Mouse (Mus musculus): Measurements from ENCODE around the gene Ganab. TPM values are rescaled to one million over a fixed set of nuclear protein-coding genes. Genes with fewer than 3 reads are reported as not detected.

Gene Ganab
- polyA plus RNA-seq, 1 experiment from 2014 or later: 95.7 TPM

Small RNA genes within 50 kb of the gene (microRNA-seq; reads per million reads assigned to microRNA genes)
- not detected for gene Mir5136

Other genes starting within 250 kb of the Ganab start
- 1.2 TPM in 2 replicates for gene Chrm1, start 234.3 kb upstream of the Ganab start, polyA plus RNA-seq (2015; fragmentation: Nextera tagmentation; extraction: Ambion mirVana)
- 211 and 225 TPM in 2 replicates for gene Slc3a2, start 174.7 kb upstream of the Ganab start, polyA plus RNA-seq (2015; fragmentation: Nextera tagmentation; extraction: Ambion mirVana)
- gene Wdr74, start 162.2 kb upstream of the Ganab start, polyA plus RNA-seq (2015; fragmentation: Nextera tagmentation; extraction: Ambion mirVana): 78.1 and 88.7 TPM in 2 replicates
- 0.91 and 1.6 TPM in 2 replicates for gene 1700092M07Rik, start 157.4 kb upstream of the Ganab start, polyA plus RNA-seq (2015; fragmentation: Nextera tagmentation; extraction: Ambion mirVana)
- gene Stx5a, start 156.7 kb upstream of the Ganab start, polyA plus RNA-seq (2015; fragmentation: Nextera tagmentation; extraction: Ambion mirVana): 120 and 124 TPM in 2 replicates
- 133 and 137 TPM in 2 replicates for gene Nxf1, start 141.0 kb upstream of the Ganab start, polyA plus RNA-seq (2015; fragmentation: Nextera tagmentation; extraction: Ambion mirVana)
- 161 and 164 TPM in 2 replicates for gene Tmem223, start 127.1 kb upstream of the Ganab start, polyA plus RNA-seq (2015; fragmentation: Nextera tagmentation; extraction: Ambion mirVana)
- 110 and 120 TPM in 2 replicates for gene Tmem179b, start 123.6 kb upstream of the Ganab start, polyA plus RNA-seq (2015; fragmentation: Nextera tagmentation; extraction: Ambion mirVana)
- gene Taf6l, start 111.7 kb upstream of the Ganab start, polyA plus RNA-seq (2015; fragmentation: Nextera tagmentation; extraction: Ambion mirVana): 24.0 and 25.0 TPM in 2 replicates
- 130 and 138 TPM in 2 replicates for gene Polr2g, start 99.5 kb upstream of the Ganab start, polyA plus RNA-seq (2015; fragmentation: Nextera tagmentation; extraction: Ambion mirVana)
- gene Zbtb3, start 95.5 kb upstream of the Ganab start, polyA plus RNA-seq (2015; fragmentation: Nextera tagmentation; extraction: Ambion mirVana): 3.6 and 4.1 TPM in 2 replicates
- gene Ttc9c, start 78.7 kb upstream of the Ganab start, polyA plus RNA-seq (2015; fragmentation: Nextera tagmentation; extraction: Ambion mirVana): 36.0 and 44.0 TPM in 2 replicates
- 3.7 and 4.3 TPM in 2 replicates for gene Hnrnpul2, start 78.1 kb upstream of the Ganab start, polyA plus RNA-seq (2015; fragmentation: Nextera tagmentation; extraction: Ambion mirVana)
- not detected in 2 replicates for gene AC129217.1, start 68.3 kb upstream of the Ganab start, polyA plus RNA-seq (2015; fragmentation: Nextera tagmentation; extraction: Ambion mirVana)
- 48.5 and 49.7 TPM in 2 replicates for gene Bscl2, start 60.6 kb upstream of the Ganab start, polyA plus RNA-seq (2015; fragmentation: Nextera tagmentation; extraction: Ambion mirVana)
- 13.3 and 14.3 TPM in 2 replicates for gene Gng3, start 58.9 kb upstream of the Ganab start, polyA plus RNA-seq (2015; fragmentation: Nextera tagmentation; extraction: Ambion mirVana)
- 1.6 and 1.7 TPM in 2 replicates for gene Lrrn4cl, start 47.3 kb upstream of the Ganab start, polyA plus RNA-seq (2015; fragmentation: Nextera tagmentation; extraction: Ambion mirVana)
- gene Ubxn1, start 26.6 kb upstream of the Ganab start, polyA plus RNA-seq (2015; fragmentation: Nextera tagmentation; extraction: Ambion mirVana): 158 and 170 TPM in 2 replicates
- 60.7 and 61.2 TPM in 2 replicates for gene Uqcc3, start 17.1 kb upstream of the Ganab start, polyA plus RNA-seq (2015; fragmentation: Nextera tagmentation; extraction: Ambion mirVana)
- gene Lbhd1, start 14.3 kb upstream of the Ganab start, polyA plus RNA-seq (2015; fragmentation: Nextera tagmentation; extraction: Ambion mirVana): 60.7 and 74.8 TPM in 2 replicates
- not detected in 2 replicates for gene Gm49403, start 14.1 kb upstream of the Ganab start, polyA plus RNA-seq (2015; fragmentation: Nextera tagmentation; extraction: Ambion mirVana)
- 79.5 and 89.2 TPM in 2 replicates for gene 1810009A15Rik, start 9.2 kb upstream of the Ganab start, polyA plus RNA-seq (2015; fragmentation: Nextera tagmentation; extraction: Ambion mirVana)
- not detected in 2 replicates for gene Gm49416, start 9.1 kb upstream of the Ganab start, polyA plus RNA-seq (2015; fragmentation: Nextera tagmentation; extraction: Ambion mirVana)
- 39.2 and 40.9 TPM in 2 replicates for gene Ints5, start 5.1 kb upstream of the Ganab start, polyA plus RNA-seq (2015; fragmentation: Nextera tagmentation; extraction: Ambion mirVana)
- 44.0 and 45.4 TPM in 2 replicates for gene B3gat3, start 22.3 kb downstream of the Ganab start, polyA plus RNA-seq (2015; fragmentation: Nextera tagmentation; extraction: Ambion mirVana)
- gene Rom1, start 31.3 kb downstream of the Ganab start, polyA plus RNA-seq (2015; fragmentation: Nextera tagmentation; extraction: Ambion mirVana): 3.1 and 3.3 TPM in 2 replicates
- 22.6 and 23.5 TPM in 2 replicates for gene Eml3, start 31.5 kb downstream of the Ganab start, polyA plus RNA-seq (2015; fragmentation: Nextera tagmentation; extraction: Ambion mirVana)
- 119 and 130 TPM in 2 replicates for gene Mta2, start 43.8 kb downstream of the Ganab start, polyA plus RNA-seq (2015; fragmentation: Nextera tagmentation; extraction: Ambion mirVana)
- 30.1 and 31.7 TPM in 2 replicates for gene Tut1, start 55.8 kb downstream of the Ganab start, polyA plus RNA-seq (2015; fragmentation: Nextera tagmentation; extraction: Ambion mirVana)
- gene Eef1g, start 69.0 kb downstream of the Ganab start, polyA plus RNA-seq (2015; fragmentation: Nextera tagmentation; extraction: Ambion mirVana): 392 and 445 TPM in 2 replicates
- gene Ahnak, start 91.2 kb downstream of the Ganab start, polyA plus RNA-seq (2015; fragmentation: Nextera tagmentation; extraction: Ambion mirVana): 16.5 and 20.8 TPM in 2 replicates
- not detected in 2 replicates for gene Scgb1a1, start 189.9 kb downstream of the Ganab start, polyA plus RNA-seq (2015; fragmentation: Nextera tagmentation; extraction: Ambion mirVana)
- gene Asrgl1, start 237.6 kb downstream of the Ganab start, polyA plus RNA-seq (2015; fragmentation: Nextera tagmentation; extraction: Ambion mirVana): 7.2 and 10.4 TPM in 2 replicates